11 mouse cellular contexts compared by ENCODE assay signal in the genomic region with DNA sequence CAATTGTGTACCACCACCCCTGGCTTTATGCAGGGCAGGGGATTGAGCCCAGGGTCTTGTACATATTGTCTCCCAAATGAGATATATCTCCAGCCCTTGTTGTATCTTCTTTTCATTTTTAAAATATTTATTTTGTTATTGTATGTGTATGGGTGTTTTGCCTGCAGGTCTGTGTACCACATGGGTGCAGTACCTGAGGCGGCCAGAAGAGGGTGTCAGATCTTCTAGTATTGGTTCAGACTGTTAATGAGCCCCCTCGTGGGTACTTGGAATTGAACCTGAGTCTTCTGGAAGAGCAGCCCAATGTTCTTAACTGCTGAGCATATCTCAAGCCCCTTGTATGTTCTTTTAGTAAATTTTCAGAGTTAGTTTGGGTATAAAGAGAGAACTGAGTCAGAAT. TPM values are rescaled to one million over a fixed set of nuclear protein-coding genes. Genes with fewer than 3 reads are reported as not detected.
DNase-seq lines count a peak whose midpoint lies in the region; ATAC-seq and TF ChIP-seq lines count a peak whose summit lies in the region.
"Had no signal": no experiment of that assay in that cellular context is flagged by ENCODE, and none has a peak within 500 bp of the region (broad histone marks: within the 10 kb centered on the region; RNA-seq: fewer than 3 reads in every experiment).

No protein-coding gene starts in this region.

- no peak overlapping the region for H3K4me2 ChIP-seq in heart, embryonic 12.5 days
- H3K4me2 ChIP-seq in lung, postnatal 0 days (replicated peaks; ENCODE audit: low read depth, low read length), result no peak overlapping the region
- H3K4me2 ChIP-seq: limb, embryonic 15.5 days had no signal

- no peaks in the 10 kb centered on the region for H3K9me3 ChIP-seq in heart, embryonic 10.5 days
- 0 out of 2 replicates have a peak, but pooled peaks cover 5% of the 10 kb centered on the region for H3K9me3 ChIP-seq in heart, embryonic 12.5 days (replicated peaks)
- H3K9me3 ChIP-seq in lung, postnatal 0 days (ENCODE audit: low read length), result no peaks in the 10 kb centered on the region
- H3K9me3 ChIP-seq: limb, embryonic 15.5 days had no signal

- ATAC-seq in heart, embryonic 12.5 days (ENCODE audit: insufficient number of reproducible peaks, low FRiP score), result no peak
- no peak for ATAC-seq in lung, postnatal 0 days
- ATAC-seq in megakaryocyte progenitor cell, adult 5-6 weeks (replicated peaks; ENCODE audit: poor library complexity), result peak; percentile 42; the same call in 1 of the 2 replicates

- peaks cover 14% of the 10 kb centered on the region; the same call in 1 of the 2 replicates for H3K4me1 ChIP-seq in heart, embryonic 10.5 days
- H3K4me1 ChIP-seq in heart, embryonic 12.5 days (replicated peaks), result peaks cover 10% of the 10 kb centered on the region; the same call in 1 of the 2 replicates
- no peaks in the 10 kb centered on the region for H3K4me1 ChIP-seq in lung, postnatal 0 days (ENCODE audit: insufficient read depth, low read depth, low read length)
- H3K4me1 ChIP-seq: limb, embryonic 15.5 days had no signal

- no peak overlapping the region for H3K9ac ChIP-seq in heart, embryonic 12.5 days
- H3K9ac ChIP-seq in lung, postnatal 0 days (replicated peaks; ENCODE audit: low read depth), result no peak overlapping the region
- H3K9ac ChIP-seq: limb, embryonic 15.5 days had no signal

- peak; percentile 63 for TF ChIP-seq CTCF in lung, postnatal 0 days (IDR thresholded peaks at IDR 0.05)

- peaks cover 37% of the 10 kb centered on the region for H3K36me3 ChIP-seq in heart, embryonic 10.5 days
- peaks cover 48% of the 10 kb centered on the region for H3K36me3 ChIP-seq in heart, embryonic 12.5 days
- no peaks in the 10 kb centered on the region; the same call in 1 of the 2 replicates for H3K36me3 ChIP-seq in lung, postnatal 0 days (ENCODE audit: insufficient read depth, low read length)

- H3K4me3 ChIP-seq in heart, embryonic 10.5 days, result no peak overlapping the region
- H3K4me3 ChIP-seq in heart, embryonic 12.5 days, result no peak overlapping the region
- no peak overlapping the region for H3K4me3 ChIP-seq in lung, postnatal 0 days (ENCODE audit: low read depth, low read length)
- H3K4me3 ChIP-seq: limb, embryonic 15.5 days; myocyte had no signal

- DNase-seq in heart, embryonic 10.5 days (ENCODE audit: low spot score), result peak; percentile 57
- no peak for DNase-seq in lung, postnatal 0 days (ENCODE audit: low spot score)
- no peak for DNase-seq in lung, postnatal 25 days (ENCODE audit: low spot score)
- peak; percentile 28 for DNase-seq in NIH3T3 (ENCODE audit: low read depth)
- no peak for DNase-seq in cerebellum, postnatal 36 days
- DNase-seq in layer of hippocampus, postnatal 36 days, result no peak
- DNase-seq: cerebellum, adult 9-11 months had no signal

- no peaks in the 10 kb centered on the region for H3K27me3 ChIP-seq in heart, embryonic 10.5 days (ENCODE audit: insufficient read depth, poor library complexity, severe bottlenecking)
- H3K27me3 ChIP-seq in heart, embryonic 12.5 days (replicated peaks), result no peaks in the 10 kb centered on the region
- no peaks in the 10 kb centered on the region for H3K27me3 ChIP-seq in lung, postnatal 0 days (replicated peaks; ENCODE audit: insufficient read depth, low read length)
- H3K27me3 ChIP-seq: limb, embryonic 15.5 days had no signal

- H3K27ac ChIP-seq in heart, embryonic 10.5 days, result no peak overlapping the region
- H3K27ac ChIP-seq in heart, embryonic 12.5 days (ENCODE audit: poor library complexity, severe bottlenecking), result no peak overlapping the region
- no peak overlapping the region for H3K27ac ChIP-seq in lung, postnatal 0 days (ENCODE audit: low read length)
- H3K27ac ChIP-seq: limb, embryonic 15.5 days had no signal

- TF ChIP-seq EP300 in lung, postnatal 0 days (IDR thresholded peaks at IDR 0.05), result no peak

- 53% methylated on average over 2 of the region's 2 CpGs for WGBS in heart, embryonic 10.5 days
- 54% methylated on average over 2 of the region's 2 CpGs for WGBS in heart, embryonic 12.5 days
- WGBS in lung, postnatal 0 days, result 49% methylated on average over 2 of the region's 2 CpGs

RNA-seq across cellular contexts. Expression of gene Slc25a20, which starts 11.3 kb away (rescaled TPM):
- 53.0 and 53.7 TPM in 2 replicates for polyA plus RNA-seq in heart, embryonic 10.5 days (2016; fragmentation: Nextera tagmentation; extraction: Ambion mirVana)
- 57.1 and 59.3 TPM in 2 replicates for polyA plus RNA-seq in heart, embryonic 12.5 days (2016; fragmentation: Nextera tagmentation; extraction: Ambion mirVana)
- polyA plus RNA-seq in lung, postnatal 0 days (2015; fragmentation: Nextera tagmentation; extraction: Ambion mirVana), result 58.7 and 60.2 TPM in 2 replicates
- 18.5 and 21.5 TPM in 2 replicates for total RNA-seq in megakaryocyte progenitor cell, adult 5-6 weeks (2015)
- 26.0 and 28.3 TPM in 2 replicates for total RNA-seq in megakaryocyte progenitor cell, adult 5-6 weeks (2017)
- total RNA-seq in layer of hippocampus, postnatal 36 days (2021), result 10 to 100 TPM; 15.7 to 17.5 TPM

RNA-seq across cellular contexts. Expression of gene Prkar2a, which starts 16.0 kb away (rescaled TPM):
- 26.5 and 29.1 TPM in 2 replicates for polyA plus RNA-seq in heart, embryonic 10.5 days (2016; fragmentation: Nextera tagmentation; extraction: Ambion mirVana)
- 41.8 and 44.0 TPM in 2 replicates for polyA plus RNA-seq in heart, embryonic 12.5 days (2016; fragmentation: Nextera tagmentation; extraction: Ambion mirVana)
- 16.4 and 17.8 TPM in 2 replicates for polyA plus RNA-seq in lung, postnatal 0 days (2015; fragmentation: Nextera tagmentation; extraction: Ambion mirVana)
- 20.0 and 21.9 TPM in 2 replicates for total RNA-seq in megakaryocyte progenitor cell, adult 5-6 weeks (2015)
- total RNA-seq in megakaryocyte progenitor cell, adult 5-6 weeks (2017), result 17.4 and 29.2 TPM in 2 replicates
- 10 to 100 TPM; 41.4 to 48.1 TPM for total RNA-seq in layer of hippocampus, postnatal 36 days (2021)

RNA-seq across cellular contexts. Expression of gene Arih2, which starts 24.0 kb away (rescaled TPM):
- polyA plus RNA-seq in heart, embryonic 10.5 days (2016; fragmentation: Nextera tagmentation; extraction: Ambion mirVana), result 50.3 and 52.0 TPM in 2 replicates
- polyA plus RNA-seq in heart, embryonic 12.5 days (2016; fragmentation: Nextera tagmentation; extraction: Ambion mirVana), result 49.1 and 49.7 TPM in 2 replicates
- 31.1 and 33.2 TPM in 2 replicates for polyA plus RNA-seq in lung, postnatal 0 days (2015; fragmentation: Nextera tagmentation; extraction: Ambion mirVana)
- 20.0 and 20.1 TPM in 2 replicates for total RNA-seq in megakaryocyte progenitor cell, adult 5-6 weeks (2015)
- 42.5 and 47.4 TPM in 2 replicates for total RNA-seq in megakaryocyte progenitor cell, adult 5-6 weeks (2017)
- 10 to 100 TPM; 50.7 to 54.2 TPM for total RNA-seq in layer of hippocampus, postnatal 36 days (2021)

Comparison
In these comparisons a context has a peak if more than half of its experiments do, and no peak if none do; other contexts are left out.
1. DNase-seq: peak in heart, embryonic 10.5 days (single experiment) and NIH3T3 (single experiment); none in lung, postnatal 0 days (single experiment), lung, postnatal 25 days (single experiment), cerebellum, postnatal 36 days (0 of 2) and layer of hippocampus, postnatal 36 days (0 of 2).